Mouse (Mus musculus) right cerebral cortex, adult 2 months (tissue): ENCODE measurements around the gene Slc25a45.

Experiments
- DNase-seq, 2 experiments: peaks; one replicate each; pipeline ENCODE4 v3.0.0; 2021 to 2022; ENCODE audit warnings: low spot score in 2 of 2

The Slc25a45 gene

GRCm38 (mm10) chr19:5929634-5930596 is 52.3 kb downstream of the Slc25a45 start:
- DNase-seq: no peak

DNA sequence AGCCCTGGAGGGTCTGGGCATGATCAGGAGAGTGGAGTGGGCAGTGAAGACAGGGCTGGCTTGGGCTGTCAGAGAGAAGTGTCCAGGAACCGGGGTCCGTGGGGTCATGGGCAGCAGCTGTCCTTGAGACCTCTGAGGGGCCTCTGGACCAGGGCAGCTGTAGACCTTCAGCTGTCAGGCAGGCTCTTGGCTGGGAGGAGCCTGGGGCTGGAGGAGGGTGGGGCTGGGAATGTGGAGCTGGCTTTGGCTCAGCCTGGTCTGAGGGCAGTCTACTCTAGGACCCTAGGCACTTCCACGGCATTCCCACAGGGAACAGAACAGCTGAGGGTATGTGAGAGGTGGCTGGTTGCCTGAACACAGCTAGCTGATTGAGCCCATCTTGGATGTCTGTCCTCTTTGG is 57.7 kb downstream of the Slc25a45 start:
- DNase-seq: no peak
